Mouse (Mus musculus): ENCODE results near the gene Fat4. TPM values are rescaled to one million over a fixed set of nuclear protein-coding genes. Genes with fewer than 3 reads are reported as not detected.

Fat4 gene
- polyA plus RNA-seq, 1 experiment = 1.6 TPM

GRCm38 (mm10) chr3:38956012-38956648, 69.4 kb downstream of the Fat4 start:
- TF ChIP-seq CTCF (conservative IDR thresholded peaks at IDR 0.05; ENCODE audit: insufficient read depth, insufficient read length, low read depth, low read length) (no peak), POLR2A (IDR thresholded peaks at IDR 0.05; ENCODE audit: low read depth, low read length) (no peak)
- WGBS = 38% methylated on average over 9 of the region's 9 CpGs

GRCm38 (mm10) chr3:38957186-38957585, 70.4 kb downstream of the Fat4 start:
- Histone ChIP-seq H3K36me3 (ENCODE audit: control insufficient read depth, insufficient read depth, low read length) (no peaks in the 10 kb centered on the region), H3K27me3 (replicated peaks; ENCODE audit: control insufficient read depth, insufficient read depth, low read length) (no peaks in the 10 kb centered on the region), H3K4me3 (ENCODE audit: insufficient read depth, low read depth, low read length) (no peak overlapping the region), H3K4me1 (ENCODE audit: control insufficient read depth, insufficient read depth, low read length) (no peaks in the 10 kb centered on the region), H3K27ac (ENCODE audit: insufficient read depth, low read depth, low read length) (no peak overlapping the region)
- no peak for TF ChIP-seq POLR2A (IDR thresholded peaks at IDR 0.05; ENCODE audit: low read depth, low read length)
- TF ChIP-seq CTCF (conservative IDR thresholded peaks at IDR 0.05; ENCODE audit: insufficient read depth, insufficient read length, low read depth, low read length) = no peak
- DNase-seq = no peak
- 95% methylated on average over 11 of the region's 11 CpGs for WGBS

More at GRCm38 (mm10) chr3:38956012-38956648, 69.4 kb downstream of the Fat4 start:
- no peak for DNase-seq
- H3K27ac ChIP-seq (ENCODE audit: insufficient read depth, low read depth, low read length) = no peak overlapping the region
- no peaks in the 10 kb centered on the region for H3K27me3 ChIP-seq (replicated peaks; ENCODE audit: control insufficient read depth, insufficient read depth, low read length)
- no peaks in the 10 kb centered on the region for H3K36me3 ChIP-seq (ENCODE audit: control insufficient read depth, insufficient read depth, low read length)
- H3K4me3 ChIP-seq (ENCODE audit: insufficient read depth, low read depth, low read length) = no peak overlapping the region
- H3K4me1 ChIP-seq (ENCODE audit: control insufficient read depth, insufficient read depth, low read length) = no peaks in the 10 kb centered on the region

- Histone ChIP-seq H3K27ac (ENCODE audit: insufficient read depth, low read depth, low read length) (no peak overlapping the region), H3K36me3 (ENCODE audit: control insufficient read depth, insufficient read depth, low read length) (no peaks in the 10 kb centered on the region), H3K27me3 (replicated peaks; ENCODE audit: control insufficient read depth, insufficient read depth, low read length) (no peaks in the 10 kb centered on the region), H3K4me1 (ENCODE audit: control insufficient read depth, insufficient read depth, low read length) (no peaks in the 10 kb centered on the region), H3K4me3 (ENCODE audit: insufficient read depth, low read depth, low read length) (no peak overlapping the region)
- TF ChIP-seq POLR2A (IDR thresholded peaks at IDR 0.05; ENCODE audit: low read depth, low read length) = no peak
- TF ChIP-seq CTCF (conservative IDR thresholded peaks at IDR 0.05; ENCODE audit: insufficient read depth, insufficient read length, low read depth, low read length) = no peak
- WGBS = 58% methylated on average over 6 of the region's 6 CpGs
- no peak for DNase-seq
Measured at GRCm38 (mm10) chr3:38962328-38962727, 75.6 kb downstream of the Fat4 start.

DNA sequence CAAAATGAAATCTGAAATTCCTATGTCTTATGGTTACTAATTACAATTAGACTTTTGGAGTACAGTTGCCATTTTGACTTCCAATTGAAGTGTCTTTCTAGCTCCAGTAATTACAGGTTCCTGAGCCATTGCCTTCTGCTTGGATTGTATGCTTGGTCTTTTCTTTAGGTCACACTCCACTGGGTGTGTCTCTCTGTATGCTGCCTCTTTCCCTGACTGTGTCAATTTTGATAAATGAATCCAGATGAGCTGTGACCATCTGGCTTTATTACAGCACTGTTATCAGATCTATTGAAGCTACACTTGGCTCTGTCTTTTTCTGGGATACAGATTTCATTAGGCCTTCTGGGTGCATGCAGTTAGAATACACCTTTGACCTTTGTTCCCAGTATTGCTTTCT, 80.7 kb downstream of the Fat4 start:
- H3K36me3 ChIP-seq (ENCODE audit: control insufficient read depth, insufficient read depth, low read length) = no peaks in the 10 kb centered on the region
- no peaks in the 10 kb centered on the region for H3K27me3 ChIP-seq (replicated peaks; ENCODE audit: control insufficient read depth, insufficient read depth, low read length)
- H3K4me3 ChIP-seq (ENCODE audit: insufficient read depth, low read depth, low read length) = no peak overlapping the region
- no peaks in the 10 kb centered on the region for H3K4me1 ChIP-seq (ENCODE audit: control insufficient read depth, insufficient read depth, low read length)
- no peak overlapping the region for H3K27ac ChIP-seq (ENCODE audit: insufficient read depth, low read depth, low read length)
- no peak for DNase-seq
- TF ChIP-seq POLR2A (IDR thresholded peaks at IDR 0.05; ENCODE audit: low read depth, low read length) (no peak), CTCF (conservative IDR thresholded peaks at IDR 0.05; ENCODE audit: insufficient read depth, insufficient read length, low read depth, low read length) (no peak)

- no peak for DNase-seq
- H3K27ac ChIP-seq (ENCODE audit: insufficient read depth, low read depth, low read length) = no peak overlapping the region
- no peaks in the 10 kb centered on the region for H3K27me3 ChIP-seq (replicated peaks; ENCODE audit: control insufficient read depth, insufficient read depth, low read length)
- no peaks in the 10 kb centered on the region for H3K4me1 ChIP-seq (ENCODE audit: control insufficient read depth, insufficient read depth, low read length)
- no peaks in the 10 kb centered on the region for H3K36me3 ChIP-seq (ENCODE audit: control insufficient read depth, insufficient read depth, low read length)
- TF ChIP-seq POLR2A (IDR thresholded peaks at IDR 0.05; ENCODE audit: low read depth, low read length) (no peak), CTCF (conservative IDR thresholded peaks at IDR 0.05; ENCODE audit: insufficient read depth, insufficient read length, low read depth, low read length) (no peak)
- H3K4me3 ChIP-seq (ENCODE audit: insufficient read depth, low read depth, low read length) = no peak overlapping the region
Measured at GRCm38 (mm10) chr3:38986379-38986778, 99.6 kb downstream of the Fat4 start.

- TF ChIP-seq CTCF (conservative IDR thresholded peaks at IDR 0.05; ENCODE audit: insufficient read depth, insufficient read length, low read depth, low read length) (no peak), POLR2A (IDR thresholded peaks at IDR 0.05; ENCODE audit: low read depth, low read length) (no peak)
- WGBS = 71% methylated on average over 3 of the region's 3 CpGs
Measured at GRCm38 (mm10) chr3:38989181-38989580, 102.4 kb downstream of the Fat4 start.

GRCm38 (mm10) chr3:39000011-39000410, 113.3 kb downstream of the Fat4 start:
- no peaks in the 10 kb centered on the region for H3K27me3 ChIP-seq (replicated peaks; ENCODE audit: control insufficient read depth, insufficient read depth, low read length)
- H3K4me1 ChIP-seq (ENCODE audit: control insufficient read depth, insufficient read depth, low read length) = no peaks in the 10 kb centered on the region
- H3K4me3 ChIP-seq (ENCODE audit: insufficient read depth, low read depth, low read length) = no peak overlapping the region
- 37% methylated on average over 3 of the region's 3 CpGs for WGBS
- DNase-seq = no peak
- no peak overlapping the region for H3K27ac ChIP-seq (ENCODE audit: insufficient read depth, low read depth, low read length)
- H3K36me3 ChIP-seq (ENCODE audit: control insufficient read depth, insufficient read depth, low read length) = no peaks in the 10 kb centered on the region
- no peak for TF ChIP-seq CTCF (conservative IDR thresholded peaks at IDR 0.05; ENCODE audit: insufficient read depth, insufficient read length, low read depth, low read length)

More at GRCm38 (mm10) chr3:38989181-38989580, 102.4 kb downstream of the Fat4 start:
- H3K27ac ChIP-seq (ENCODE audit: insufficient read depth, low read depth, low read length) = no peak overlapping the region
- H3K36me3 ChIP-seq (ENCODE audit: control insufficient read depth, insufficient read depth, low read length) = no peaks in the 10 kb centered on the region
- H3K4me1 ChIP-seq (ENCODE audit: control insufficient read depth, insufficient read depth, low read length) = no peaks in the 10 kb centered on the region
- no peak overlapping the region for H3K4me3 ChIP-seq (ENCODE audit: insufficient read depth, low read depth, low read length)
- no peaks in the 10 kb centered on the region for H3K27me3 ChIP-seq (replicated peaks; ENCODE audit: control insufficient read depth, insufficient read depth, low read length)
- no peak for DNase-seq
